Mouse (Mus musculus): Measurements from ENCODE around the gene Ube2q2. TPM values are rescaled to one million over a fixed set of nuclear protein-coding genes. Genes with fewer than 3 reads are reported as not detected.
"Not testable (repeated sequence)": the region's sequence is repeated elsewhere in the genome, so short reads cannot be mapped to it uniquely, and the experiment has no call there.

Ube2q2 gene
- polyA plus RNA-seq, 1 experiment from 2014 or later = 22.8 TPM

GRCm38 (mm10) chr9:55240852-55241251, 92.2 kb downstream of the Ube2q2 start:
- Histone ChIP-seq H3K9ac (ENCODE audit: low read length) (no peak overlapping the region), H3K4me2 (replicated peaks; ENCODE audit: low read depth) (no peak overlapping the region), H3K27me3 (ENCODE audit: control insufficient read depth, insufficient read depth, low read length) (no peaks in the 10 kb centered on the region), H3K9me3 (ENCODE audit: control insufficient read depth, low read length) (no peaks in the 10 kb centered on the region), H3K27ac (replicated peaks) (no peak overlapping the region), H3K4me1 (replicated peaks; ENCODE audit: control insufficient read depth, insufficient read depth) (no peaks in the 10 kb centered on the region), H3K36me3 (ENCODE audit: control insufficient read depth, insufficient read depth, low read length) (no peaks in the 10 kb centered on the region), H3K4me3 (ENCODE audit: low read depth, low read length) (no peak overlapping the region)
- no peak for DNase-seq (ENCODE audit: low spot score)
- WGBS = 88% methylated on average over 5 of the region's 5 CpGs
- TF ChIP-seq CTCF (IDR thresholded peaks at IDR 0.05; ENCODE audit: low read depth) (no peak), EP300 (optimal IDR thresholded peaks at IDR 0.05) (no peak)
- no peak for ATAC-seq (ENCODE audit: low FRiP score, low TSS enrichment)

GRCm38 (mm10) chr9:55241863-55242685, 93.4 kb downstream of the Ube2q2 start:
- DNase-seq (ENCODE audit: low spot score) (peak; percentile 29), ATAC-seq (ENCODE audit: low FRiP score, low TSS enrichment) (no peak)
- H3K27me3 ChIP-seq (ENCODE audit: control insufficient read depth, insufficient read depth, low read length) = no peaks in the 10 kb centered on the region
- no peaks in the 10 kb centered on the region for H3K36me3 ChIP-seq (ENCODE audit: control insufficient read depth, insufficient read depth, low read length)
- H3K4me2 ChIP-seq (replicated peaks; ENCODE audit: low read depth) = peak overlapping the region; percentile 51
- TF ChIP-seq CTCF (IDR thresholded peaks at IDR 0.05; ENCODE audit: low read depth) (peak; percentile 28), EP300 (optimal IDR thresholded peaks at IDR 0.05) (no peak)
- H3K9me3 ChIP-seq (ENCODE audit: control insufficient read depth, low read length) = no peaks in the 10 kb centered on the region
- H3K4me1 ChIP-seq (replicated peaks; ENCODE audit: control insufficient read depth, insufficient read depth) = no peaks in the 10 kb centered on the region
- peak overlapping the region; percentile 13; the same call in 1 of the 2 replicates for H3K9ac ChIP-seq (ENCODE audit: low read length)
- WGBS = 32% methylated on average over 24 of the region's 24 CpGs
- H3K27ac ChIP-seq (replicated peaks) = no peak overlapping the region
- peak overlapping the region; percentile 24 for H3K4me3 ChIP-seq (ENCODE audit: low read depth, low read length)

GRCm38 (mm10) chr9:55243280-55243679, 94.6 kb downstream of the Ube2q2 start:
- H3K27me3 ChIP-seq (ENCODE audit: control insufficient read depth, insufficient read depth, low read length) = no peaks in the 10 kb centered on the region
- ATAC-seq (ENCODE audit: low FRiP score, low TSS enrichment) (no peak), DNase-seq (ENCODE audit: low spot score) (no peak)
- no peaks in the 10 kb centered on the region for H3K36me3 ChIP-seq (ENCODE audit: control insufficient read depth, insufficient read depth, low read length)
- H3K4me1 ChIP-seq (replicated peaks; ENCODE audit: control insufficient read depth, insufficient read depth) = no peaks in the 10 kb centered on the region
- 65% methylated on average over 3 of the region's 3 CpGs for WGBS
- H3K4me2 ChIP-seq (replicated peaks; ENCODE audit: low read depth) = no peak overlapping the region
- H3K9me3 ChIP-seq (ENCODE audit: control insufficient read depth, low read length) = no peaks in the 10 kb centered on the region
- no peak for TF ChIP-seq EP300 (optimal IDR thresholded peaks at IDR 0.05)
- no peak overlapping the region for H3K9ac ChIP-seq (ENCODE audit: low read length)
- H3K4me3 ChIP-seq (ENCODE audit: low read depth, low read length) = no peak overlapping the region
- H3K27ac ChIP-seq (replicated peaks) = no peak overlapping the region

GRCm38 (mm10) chr9:55244079-55244478, 95.4 kb downstream of the Ube2q2 start:
- H3K4me3 ChIP-seq (ENCODE audit: low read depth, low read length) = no peak overlapping the region
- no peaks in the 10 kb centered on the region for H3K27me3 ChIP-seq (ENCODE audit: control insufficient read depth, insufficient read depth, low read length)
- TF ChIP-seq CTCF (IDR thresholded peaks at IDR 0.05; ENCODE audit: low read depth) (no peak), EP300 (optimal IDR thresholded peaks at IDR 0.05) (no peak)
- 54% methylated on average over 3 of the region's 3 CpGs for WGBS
- H3K9ac ChIP-seq (ENCODE audit: low read length) = no peak overlapping the region
- ATAC-seq (ENCODE audit: low FRiP score, low TSS enrichment) (no peak), DNase-seq (ENCODE audit: low spot score) (no peak)
- no peaks in the 10 kb centered on the region for H3K4me1 ChIP-seq (replicated peaks; ENCODE audit: control insufficient read depth, insufficient read depth)
- H3K27ac ChIP-seq (replicated peaks) = no peak overlapping the region
- no peaks in the 10 kb centered on the region for H3K9me3 ChIP-seq (ENCODE audit: control insufficient read depth, low read length)
- H3K36me3 ChIP-seq (ENCODE audit: control insufficient read depth, insufficient read depth, low read length) = no peaks in the 10 kb centered on the region
- H3K4me2 ChIP-seq (replicated peaks; ENCODE audit: low read depth) = no peak overlapping the region

- H3K9me3 ChIP-seq (ENCODE audit: control insufficient read depth, low read length); ATAC-seq (ENCODE audit: low FRiP score, low TSS enrichment): not testable (repeated sequence)
- 60% methylated on average over 1 of the region's 1 CpGs for WGBS
Observed at GRCm38 (mm10) chr9:55245057-55245750, 96.5 kb downstream of the Ube2q2 start.

GRCm38 (mm10) chr9:55246440-55246839, 97.8 kb downstream of the Ube2q2 start:
- H3K4me3 ChIP-seq (ENCODE audit: low read depth, low read length) = no peak overlapping the region
- TF ChIP-seq EP300 (optimal IDR thresholded peaks at IDR 0.05) (no peak), CTCF (IDR thresholded peaks at IDR 0.05; ENCODE audit: low read depth) (no peak)
- H3K4me1 ChIP-seq (replicated peaks; ENCODE audit: control insufficient read depth, insufficient read depth) = no peaks in the 10 kb centered on the region
- H3K4me2 ChIP-seq (replicated peaks; ENCODE audit: low read depth) = no peak overlapping the region
- 58% methylated on average over 8 of the region's 8 CpGs for WGBS
- no peaks in the 10 kb centered on the region for H3K27me3 ChIP-seq (ENCODE audit: control insufficient read depth, insufficient read depth, low read length)
- no peak overlapping the region for H3K9ac ChIP-seq (ENCODE audit: low read length)
- no peak overlapping the region for H3K27ac ChIP-seq (replicated peaks)
- no peaks in the 10 kb centered on the region for H3K9me3 ChIP-seq (ENCODE audit: control insufficient read depth, low read length)
- DNase-seq (ENCODE audit: low spot score) = no peak
- ATAC-seq (ENCODE audit: low FRiP score, low TSS enrichment) = no peak
- H3K36me3 ChIP-seq (ENCODE audit: control insufficient read depth, insufficient read depth, low read length) = no peaks in the 10 kb centered on the region

More at GRCm38 (mm10) chr9:55245057-55245750, 96.5 kb downstream of the Ube2q2 start:
- not testable (repeated sequence) for DNase-seq (ENCODE audit: low spot score); H3K36me3 ChIP-seq (ENCODE audit: control insufficient read depth, insufficient read depth, low read length); H3K9ac ChIP-seq (ENCODE audit: low read length); H3K27me3 ChIP-seq (ENCODE audit: control insufficient read depth, insufficient read depth, low read length); H3K4me2 ChIP-seq (replicated peaks; ENCODE audit: low read depth); H3K27ac ChIP-seq (replicated peaks); H3K4me3 ChIP-seq (ENCODE audit: low read depth, low read length); H3K4me1 ChIP-seq (replicated peaks; ENCODE audit: control insufficient read depth, insufficient read depth)
